Mouse (Mus musculus) CD4-positive, CD25-positive, alpha-beta regulatory T cell, adult 4 months (primary cell): ENCODE measurements at regions not wholly inside any gene's neighbourhood (a gene's known extent, or its start where the extent isn't known, plus 50 kb on each side); places are given as distances from the start of the nearest gene placed in this dataset.

ENCODE experiments used
- ATAC-seq: one replicate; pipeline ENCODE4 v1.8.0; 2017

GRCm38 (mm10) chr1:193623571-193623970 is 253.5 kb upstream of the Camk1g start:
- ATAC-seq = no peak

- no peak for ATAC-seq
Measured at GRCm38 (mm10) chr1:193618250-193618649, 248.2 kb upstream of the Camk1g start.

- no peak for ATAC-seq
Measured at GRCm38 (mm10) chr1:193610471-193610870, 240.4 kb upstream of the Camk1g start.

- ATAC-seq = no peak
Measured at GRCm38 (mm10) chr1:193599895-193600294, 229.8 kb upstream of the Camk1g start.

GRCm38 (mm10) chr1:193599163-193599562 is 229.1 kb upstream of the Camk1g start:
- ATAC-seq = no peak

- ATAC-seq = no peak
Measured at GRCm38 (mm10) chr1:193590301-193590829, 220.3 kb upstream of the Camk1g start.

- ATAC-seq = no peak
Measured at GRCm38 (mm10) chr1:193588477-193589464, 218.7 kb upstream of the Camk1g start.

GRCm38 (mm10) chr1:193587317-193587716 is 217.2 kb upstream of the Camk1g start:
- no peak for ATAC-seq

- ATAC-seq = no peak
Measured at GRCm38 (mm10) chr1:193586896-193587295, 216.8 kb upstream of the Camk1g start.

- no peak for ATAC-seq
Measured at GRCm38 (mm10) chr1:193583791-193584190, 213.7 kb upstream of the Camk1g start.

GRCm38 (mm10) chr1:193580393-193580792 is 210.3 kb upstream of the Camk1g start:
- no peak for ATAC-seq

- ATAC-seq = no peak
Measured at GRCm38 (mm10) chr1:193579671-193580070, 209.6 kb upstream of the Camk1g start.

GRCm38 (mm10) chr1:193578661-193579175 is 208.6 kb upstream of the Camk1g start:
- no peak for ATAC-seq

- no peak for ATAC-seq
Measured at GRCm38 (mm10) chr1:193577821-193578220, 207.7 kb upstream of the Camk1g start.

GRCm38 (mm10) chr1:193575986-193576713 is 206.1 kb upstream of the Camk1g start:
- ATAC-seq = no peak

- ATAC-seq = no peak
Measured at GRCm38 (mm10) chr1:193572827-193573226, 202.7 kb upstream of the Camk1g start.

GRCm38 (mm10) chr1:193572411-193572810 is 202.3 kb upstream of the Camk1g start:
- ATAC-seq = no peak

GRCm38 (mm10) chr1:193571088-193571487 is 201.0 kb upstream of the Camk1g start:
- ATAC-seq = no peak

- no peak for ATAC-seq
Measured at GRCm38 (mm10) chr1:193568586-193569174, 198.6 kb upstream of the Camk1g start.

- ATAC-seq = no peak
Measured at GRCm38 (mm10) chr1:193567217-193567616, 197.1 kb upstream of the Camk1g start.

- no peak for ATAC-seq
Measured at GRCm38 (mm10) chr1:193564225-193564624, 194.1 kb upstream of the Camk1g start.

- no peak for ATAC-seq
Measured at GRCm38 (mm10) chr1:193562242-193562641, 192.1 kb upstream of the Camk1g start.

GRCm38 (mm10) chr1:193558122-193558521 is 188.0 kb upstream of the Camk1g start:
- no peak for ATAC-seq
